Mouse (Mus musculus): ENCODE measurements around the gene Arhgap1.
A peak's percentile ranks its signal among the peaks of the same experiment; 100 is the strongest.

The Arhgap1 gene

GRCm38 (mm10) chr2:91645811-91646210, 3.8 kb upstream of the Arhgap1 start:
- no peak for ATAC-seq (ENCODE audit: insufficient number of reproducible peaks, low FRiP score, low TSS enrichment)

DNA sequence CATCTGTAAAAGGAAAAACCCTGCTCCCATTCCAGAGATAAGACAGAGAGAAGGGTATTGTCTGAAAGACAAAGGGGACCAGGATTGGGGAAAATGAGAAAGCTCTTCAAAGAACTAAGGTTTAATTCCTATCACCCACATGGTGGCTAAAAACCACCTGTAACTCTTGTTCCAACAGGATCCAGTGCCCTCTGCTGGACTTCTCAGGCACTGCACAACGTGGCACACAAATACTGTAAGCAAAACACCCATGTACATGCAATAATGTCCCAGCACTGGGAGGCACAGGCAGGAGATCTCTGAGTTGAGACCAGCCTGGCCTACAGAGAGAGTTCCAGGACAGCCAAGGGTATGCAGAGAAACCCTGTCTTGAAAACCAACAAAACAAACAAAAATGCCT, 2.9 kb upstream of the Arhgap1 start:
- no peak for ATAC-seq (ENCODE audit: insufficient number of reproducible peaks, low FRiP score, low TSS enrichment)

GRCm38 (mm10) chr2:91649152-91649551, 508 bp upstream of the Arhgap1 start:
- peak; percentile 24; the same call in 1 of the 2 replicates for ATAC-seq (ENCODE audit: insufficient number of reproducible peaks, low FRiP score, low TSS enrichment)

DNA sequence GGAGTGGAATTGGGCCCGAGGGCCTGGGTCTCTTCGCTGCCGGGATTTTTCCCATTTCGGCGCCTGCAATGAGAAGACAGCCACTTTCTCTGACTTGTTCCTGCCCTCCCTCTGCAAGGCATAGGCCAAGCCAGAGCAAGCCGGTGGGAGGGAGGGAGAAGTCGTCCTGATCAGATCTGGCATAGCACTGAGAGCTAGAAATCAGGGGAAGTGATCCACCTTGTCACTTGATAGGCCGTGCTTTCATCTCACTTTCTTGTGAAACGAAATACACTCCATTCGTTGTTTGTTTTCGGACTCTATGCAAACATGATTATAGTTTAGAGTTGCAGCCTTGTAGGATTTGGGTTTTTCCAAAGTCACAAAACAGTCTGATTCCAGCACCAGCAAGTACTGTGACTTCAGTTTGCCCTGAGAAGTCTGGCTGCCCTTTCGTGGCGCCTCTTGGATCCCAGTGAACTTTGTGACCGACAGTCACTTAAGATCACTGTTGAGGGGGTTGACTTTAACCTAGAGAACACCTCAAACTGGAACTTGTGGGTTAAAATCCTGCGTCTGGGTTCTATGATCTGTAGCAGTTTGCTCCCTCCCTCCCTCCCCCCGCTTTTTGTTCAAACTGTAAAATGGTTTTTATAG, 818 bp downstream of the Arhgap1 start:
- ATAC-seq (ENCODE audit: insufficient number of reproducible peaks, low FRiP score, low TSS enrichment): peak; percentile 1; the same call in 1 of the 2 replicates

DNA sequence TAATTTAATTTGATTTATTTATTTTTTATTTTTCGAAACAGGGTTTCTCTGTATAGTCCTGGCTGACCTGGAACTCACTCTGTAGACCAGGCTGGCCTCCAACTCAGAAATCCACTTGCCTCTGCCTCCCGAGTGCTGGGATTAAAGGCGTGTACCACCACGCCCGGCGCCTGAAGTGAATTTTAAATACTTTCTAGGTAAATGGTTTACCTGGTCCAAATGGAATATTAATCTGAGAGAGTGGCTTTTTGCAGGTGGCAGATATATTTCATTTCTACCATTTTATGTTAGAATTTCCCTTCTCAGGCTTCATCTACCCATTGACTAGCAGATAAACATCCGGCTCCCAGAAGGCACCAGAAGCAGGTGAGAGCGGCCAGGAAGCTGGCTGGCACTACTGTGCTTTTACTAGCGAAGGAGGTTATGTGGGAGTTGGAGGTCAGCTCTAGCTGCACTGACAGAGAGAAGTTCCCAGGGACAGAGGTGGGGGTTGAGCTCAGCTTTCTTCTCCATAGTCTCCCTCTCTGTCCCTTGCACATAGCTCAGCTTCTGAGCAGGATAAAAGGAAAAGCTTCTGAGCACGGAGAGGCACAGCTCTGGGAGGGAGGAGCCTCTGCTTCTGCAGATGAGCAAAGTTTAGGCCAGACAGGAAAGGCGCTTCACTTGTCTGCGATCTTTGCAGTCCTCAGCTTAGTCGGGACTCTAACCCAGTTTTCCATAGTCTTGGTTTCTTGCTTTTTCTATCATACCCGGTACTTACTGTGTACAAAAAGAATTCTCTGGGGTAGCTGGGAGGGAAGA, 2.0 kb downstream of the Arhgap1 start:
- ATAC-seq (ENCODE audit: insufficient number of reproducible peaks, low FRiP score, low TSS enrichment): no peak

DNA sequence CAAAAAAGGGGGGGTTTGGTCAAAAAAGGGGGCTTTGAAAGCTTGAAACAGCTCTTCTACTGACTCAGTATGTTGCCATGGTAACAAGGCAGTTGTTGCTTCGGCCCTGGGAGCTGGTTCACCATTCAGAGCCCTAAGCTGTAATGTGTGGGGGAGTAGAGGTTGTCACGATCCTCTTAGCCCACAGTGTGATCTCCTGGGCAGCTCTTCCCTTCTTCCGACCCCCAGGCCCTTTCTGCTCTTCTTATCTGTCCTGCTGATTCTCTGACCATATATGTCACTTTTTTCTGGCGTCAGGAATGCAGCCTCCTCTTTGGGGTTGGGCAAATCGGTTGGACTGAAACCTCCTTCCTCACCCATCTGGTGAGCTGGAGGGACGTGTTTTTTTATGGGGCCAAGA, 3.2 kb downstream of the Arhgap1 start:
- no peak for ATAC-seq (ENCODE audit: insufficient number of reproducible peaks, low FRiP score, low TSS enrichment)

DNA sequence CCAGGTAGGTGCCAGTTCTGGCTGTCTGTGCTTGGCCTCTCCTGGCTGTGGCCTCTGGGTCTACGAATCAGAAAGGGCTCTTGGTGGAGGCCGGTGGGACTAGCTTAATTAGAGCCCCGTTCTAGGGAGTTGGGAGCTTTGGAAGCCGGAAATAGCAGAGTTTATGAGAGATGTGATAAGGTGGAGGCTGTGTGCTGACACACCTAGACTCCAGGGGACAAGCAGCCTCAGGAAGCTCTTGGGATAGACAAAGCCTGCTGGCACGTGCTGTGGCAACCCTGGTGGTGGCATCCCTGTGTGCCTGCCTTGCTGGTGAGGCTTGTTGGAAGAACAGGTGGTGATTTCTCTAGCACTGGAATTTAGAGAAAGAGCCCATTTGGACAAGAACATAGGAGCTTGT, 5.7 kb downstream of the Arhgap1 start:
- ATAC-seq (ENCODE audit: insufficient number of reproducible peaks, low FRiP score, low TSS enrichment): no peak

DNA sequence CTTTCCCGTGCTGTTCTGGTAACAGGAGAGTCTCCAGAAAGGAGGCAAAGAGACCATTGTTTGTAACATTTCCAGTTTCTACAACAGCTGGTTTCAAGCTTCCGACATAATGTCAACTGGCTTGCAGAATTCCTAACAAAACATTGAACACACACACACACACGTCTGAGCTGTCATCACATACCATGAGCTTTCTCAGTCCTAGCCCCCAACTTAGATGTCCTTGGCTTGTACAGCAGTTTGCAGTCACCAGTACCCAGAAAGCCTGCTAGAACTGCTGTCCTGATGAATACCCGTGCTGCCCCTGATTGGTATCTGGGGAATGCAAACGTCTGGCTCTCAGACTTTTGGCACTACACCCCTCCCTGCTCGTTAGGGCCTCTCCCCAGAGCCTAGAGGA, 6.2 kb downstream of the Arhgap1 start:
- no peak for ATAC-seq (ENCODE audit: insufficient number of reproducible peaks, low FRiP score, low TSS enrichment)

DNA sequence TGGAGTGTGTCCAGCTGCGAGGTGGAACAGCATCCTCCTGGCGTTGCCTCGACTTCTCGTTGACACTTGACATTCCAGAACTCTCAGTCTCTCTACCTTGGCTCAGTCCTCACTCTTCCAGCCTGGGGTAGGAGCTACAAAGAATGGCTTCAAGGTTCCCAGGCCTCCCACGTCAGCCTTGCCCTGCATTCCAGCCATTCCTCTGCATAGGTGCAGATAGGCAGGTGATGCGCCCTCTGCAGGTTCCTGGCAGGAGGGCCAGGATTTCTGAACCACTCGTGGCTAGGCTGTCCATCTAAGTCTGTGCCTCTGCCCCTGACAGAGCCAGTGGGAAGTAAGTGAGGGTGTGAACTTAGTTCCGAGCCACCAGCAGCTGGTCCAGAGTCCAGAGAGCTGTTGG, 7.1 kb downstream of the Arhgap1 start:
- ATAC-seq (ENCODE audit: insufficient number of reproducible peaks, low FRiP score, low TSS enrichment): no peak

- ATAC-seq (ENCODE audit: insufficient number of reproducible peaks, low FRiP score, low TSS enrichment): no peak
These were observed 10.0 kb downstream of the Arhgap1 start for GRCm38 (mm10) chr2:91659657-91660056.

- no peak for ATAC-seq (ENCODE audit: insufficient number of reproducible peaks, low FRiP score, low TSS enrichment)
These were observed 11.3 kb downstream of the Arhgap1 start for GRCm38 (mm10) chr2:91660981-91661380.

DNA sequence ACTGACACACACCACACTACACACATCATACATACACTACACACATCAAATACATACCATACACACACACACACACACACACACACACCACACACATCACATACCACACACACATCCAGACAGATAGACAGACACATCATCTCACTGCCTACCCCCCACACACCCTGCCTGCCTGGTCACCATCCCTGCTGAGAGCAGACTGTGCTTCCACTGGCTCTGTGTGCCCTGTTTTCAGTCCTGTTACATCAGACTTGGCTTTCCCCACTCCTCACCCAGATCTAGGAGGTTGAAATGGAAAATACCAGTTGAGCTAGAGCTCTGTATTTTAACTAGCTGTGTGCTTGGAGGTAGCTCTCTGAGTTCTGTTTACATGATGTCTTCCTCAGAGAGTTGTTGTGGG, 15.1 kb downstream of the Arhgap1 start:
- no peak for ATAC-seq (ENCODE audit: insufficient number of reproducible peaks, low FRiP score, low TSS enrichment)

- ATAC-seq (ENCODE audit: insufficient number of reproducible peaks, low FRiP score, low TSS enrichment): no peak
These were observed 16.8 kb downstream of the Arhgap1 start for GRCm38 (mm10) chr2:91666386-91666910.

- ATAC-seq (ENCODE audit: insufficient number of reproducible peaks, low FRiP score, low TSS enrichment): no peak
These were observed 18.1 kb downstream of the Arhgap1 start for GRCm38 (mm10) chr2:91667747-91668146.

- ATAC-seq (ENCODE audit: insufficient number of reproducible peaks, low FRiP score, low TSS enrichment): no peak
These were observed 19.7 kb downstream of the Arhgap1 start for GRCm38 (mm10) chr2:91669326-91669725.

DNA sequence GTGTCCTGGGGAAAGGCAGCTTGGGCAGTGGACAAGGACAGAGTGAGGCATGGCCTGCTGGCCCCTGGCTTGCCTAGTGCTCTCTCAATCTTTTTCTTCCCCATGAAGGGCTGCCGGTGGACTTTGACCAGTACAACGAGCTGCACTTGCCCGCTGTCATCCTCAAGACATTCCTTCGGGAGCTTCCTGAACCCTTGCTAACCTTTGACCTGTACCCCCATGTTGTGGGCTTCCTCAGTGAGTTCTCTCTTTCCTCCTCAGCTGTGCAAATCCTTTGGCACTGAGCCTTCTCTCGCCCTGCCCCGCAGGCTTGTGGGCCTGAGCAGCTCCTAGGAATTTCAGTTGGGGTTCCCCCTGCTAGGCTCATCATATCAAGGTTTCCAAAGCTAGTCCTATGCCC, 20.4 kb downstream of the Arhgap1 start:
- ATAC-seq (ENCODE audit: insufficient number of reproducible peaks, low FRiP score, low TSS enrichment): no peak

- no peak for ATAC-seq (ENCODE audit: insufficient number of reproducible peaks, low FRiP score, low TSS enrichment)
These were observed 23.9 kb downstream of the Arhgap1 start for GRCm38 (mm10) chr2:91673587-91673986.

- ATAC-seq (ENCODE audit: insufficient number of reproducible peaks, low FRiP score, low TSS enrichment): no peak
These were observed 25.2 kb downstream of the Arhgap1 start for GRCm38 (mm10) chr2:91674895-91675294.

GRCm38 (mm10) chr2:91676420-91676819, 26.8 kb downstream of the Arhgap1 start:
- ATAC-seq (ENCODE audit: insufficient number of reproducible peaks, low FRiP score, low TSS enrichment): no peak

DNA sequence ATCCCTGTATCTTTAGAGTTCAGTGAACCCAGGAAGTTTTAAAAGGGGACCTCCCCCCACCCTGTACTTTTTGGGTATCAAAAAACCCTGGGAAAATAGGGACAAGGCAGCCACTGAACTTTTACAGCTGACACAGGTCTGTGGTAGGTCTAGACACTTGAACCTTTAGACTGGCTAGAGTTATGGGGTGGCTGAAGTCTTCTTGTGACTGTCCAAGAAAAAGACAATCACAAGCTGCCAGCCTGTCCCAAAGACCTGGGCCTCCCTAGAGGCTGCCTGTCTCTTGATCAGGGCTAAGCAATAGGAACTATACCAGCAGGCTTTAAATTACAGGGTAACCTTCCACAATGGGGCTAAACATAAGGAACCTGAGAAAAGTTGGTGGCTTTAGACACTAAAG, 27.3 kb downstream of the Arhgap1 start:
- ATAC-seq (ENCODE audit: insufficient number of reproducible peaks, low FRiP score, low TSS enrichment): no peak

GRCm38 (mm10) chr2:91682850-91683249, 33.2 kb downstream of the Arhgap1 start:
- no peak for ATAC-seq (ENCODE audit: insufficient number of reproducible peaks, low FRiP score, low TSS enrichment)

DNA sequence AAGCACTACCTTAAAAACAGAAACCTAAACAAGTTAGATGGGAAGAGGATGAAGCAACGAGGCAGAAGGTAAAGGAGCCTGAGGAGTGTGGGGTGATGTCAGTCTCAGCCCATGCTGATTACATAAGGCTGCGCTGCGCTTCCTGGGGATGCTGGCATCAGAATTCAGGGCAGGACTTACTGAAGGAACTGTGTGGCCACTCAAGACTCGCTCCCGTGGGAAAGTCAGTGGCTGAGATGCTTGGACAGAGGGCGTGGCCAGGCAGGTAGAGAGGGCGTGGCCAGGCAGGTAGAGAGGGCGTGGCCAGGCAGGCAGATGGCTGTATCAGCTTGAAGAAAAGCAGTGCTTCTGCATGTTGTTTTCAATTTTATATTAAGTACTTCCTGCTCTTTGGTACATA, 34.3 kb downstream of the Arhgap1 start:
- peak; percentile 58; the same call in 1 of the 2 replicates for ATAC-seq (ENCODE audit: insufficient number of reproducible peaks, low FRiP score, low TSS enrichment)
